Mouse (Mus musculus) cerebellum, adult (tissue): ENCODE measurements around the gene Gpr55.

Experiments used
- ATAC-seq: cut with Nextera tagmentation; 2 replicates; pipeline ENCODE4 v1.9.2; 2017; ENCODE audit warnings: mild to moderate bottlenecking, moderate library complexity, mixed read lengths; ENCODE audit not compliant: insufficient number of reproducible peaks, low FRiP score, low TSS enrichment

Gene Gpr55

DNA sequence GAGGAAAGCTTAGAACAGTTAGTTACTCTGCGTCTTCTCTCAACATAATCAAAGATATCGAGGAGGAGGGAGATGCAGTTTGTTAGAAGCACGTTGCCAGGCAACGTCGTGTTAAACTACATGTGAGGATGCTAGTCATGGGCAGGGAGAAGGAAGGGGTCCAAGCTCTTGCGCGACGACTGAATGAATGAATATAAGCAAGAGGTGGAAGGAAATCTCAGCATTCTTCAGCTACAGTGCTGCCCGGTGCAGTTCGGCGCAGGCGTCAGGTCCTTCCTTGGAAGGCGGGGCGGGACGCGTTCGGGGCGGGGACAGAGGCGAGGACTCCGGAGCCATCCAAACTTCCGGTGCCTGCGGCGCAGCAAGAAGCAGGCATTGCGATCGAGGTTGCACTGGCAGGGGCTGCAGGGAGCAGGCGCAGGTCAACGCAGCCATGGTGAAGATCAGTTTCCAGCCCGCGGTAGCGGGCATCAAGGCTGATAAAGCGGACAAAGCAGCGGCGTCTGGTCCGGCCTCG is 66.5 kb downstream of the Gpr55 start, which contains the start of gene Itm2c:
Gene Itm2c, plus strand, starts transcription at position 51 of the 517 bp plus-strand sequence.
- peak; percentile 64 for ATAC-seq
